Mouse (Mus musculus): ENCODE results near the gene Il2rb.

Il2rb gene

DNA sequence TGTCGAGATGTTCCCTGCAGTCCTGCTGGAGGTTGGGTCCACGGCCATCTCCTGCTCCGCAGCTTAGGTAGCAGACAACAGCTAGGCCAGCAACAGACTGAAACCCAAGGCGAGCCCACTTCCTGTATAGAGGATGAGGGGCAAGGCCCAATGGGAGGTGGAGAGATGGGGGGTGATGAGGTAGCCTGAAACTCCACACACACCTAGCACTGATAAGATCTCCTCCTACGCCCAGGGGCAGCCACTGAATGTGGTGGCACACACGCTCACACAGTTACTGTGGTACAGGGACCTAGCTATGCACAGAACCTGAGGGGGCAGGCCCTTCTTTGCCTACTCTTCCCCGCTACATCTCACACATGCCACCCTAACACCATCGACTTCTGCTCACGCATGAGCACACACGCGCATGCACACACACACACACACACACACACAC is at the start of gene Il2rb:
Il2rb (minus strand) TSS at position 304 of the 439 bp plus-strand sequence.
- in situ Hi-C loops (cut with MboI; ENCODE audit: low pct_unique_long_range_greater_than_20kb in 1 of 2, low sequenced_read_pairs in 2 of 2, unreplicated experiment in 1 of 2): no loop called here

DNA sequence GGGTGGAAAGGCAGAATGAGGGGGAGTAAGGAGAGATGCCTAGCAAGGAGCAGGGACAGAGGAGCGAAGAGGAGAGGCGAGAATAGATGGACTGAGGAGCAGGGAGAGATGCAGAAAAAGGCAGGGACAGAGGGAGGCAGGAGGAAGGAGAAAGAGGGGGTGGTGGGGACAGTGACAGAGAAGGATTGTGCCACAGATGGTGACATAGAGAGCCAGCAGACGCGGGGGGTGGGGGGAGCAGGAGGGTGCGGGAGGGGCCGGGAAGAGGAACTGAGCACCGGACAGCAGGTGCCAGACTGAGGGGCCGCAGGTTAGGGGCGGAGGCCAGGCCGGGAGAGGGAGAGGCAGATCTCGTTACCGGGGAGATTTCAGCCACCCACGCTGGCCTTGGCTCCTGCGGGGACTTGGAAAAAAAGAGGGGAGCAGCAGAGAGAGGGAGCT is 49.5 kb upstream of the Il2rb start, which contains the start of gene Sstr3:
Sstr3 (minus strand) TSS at position 125 of the 441 bp plus-strand sequence.
- in situ Hi-C loops (cut with MboI; ENCODE audit: low pct_unique_long_range_greater_than_20kb in 1 of 2, low sequenced_read_pairs in 2 of 2, unreplicated experiment in 1 of 2): loop anchor here in 1 of 2 experiments (5.0 kb wide), 1 partner anchor 43 kb away; no protein-coding TSS in a partner anchor

- in situ Hi-C loops (cut with MboI; ENCODE audit: low pct_unique_long_range_greater_than_20kb in 1 of 2, low sequenced_read_pairs in 2 of 2, unreplicated experiment in 1 of 2): no loop called here
Measured at GRCm38 (mm10) chr15:78544041-78544440, 49.0 kb upstream of the Il2rb start.

- in situ Hi-C loops (cut with MboI; ENCODE audit: low pct_unique_long_range_greater_than_20kb in 1 of 2, low sequenced_read_pairs in 2 of 2, unreplicated experiment in 1 of 2): no loop called here
Measured at GRCm38 (mm10) chr15:78542767-78543303, 47.8 kb upstream of the Il2rb start.

- in situ Hi-C loops (cut with MboI; ENCODE audit: low pct_unique_long_range_greater_than_20kb in 1 of 2, low sequenced_read_pairs in 2 of 2, unreplicated experiment in 1 of 2): no loop called here
Measured at GRCm38 (mm10) chr15:78542098-78542766, 47.2 kb upstream of the Il2rb start.

DNA sequence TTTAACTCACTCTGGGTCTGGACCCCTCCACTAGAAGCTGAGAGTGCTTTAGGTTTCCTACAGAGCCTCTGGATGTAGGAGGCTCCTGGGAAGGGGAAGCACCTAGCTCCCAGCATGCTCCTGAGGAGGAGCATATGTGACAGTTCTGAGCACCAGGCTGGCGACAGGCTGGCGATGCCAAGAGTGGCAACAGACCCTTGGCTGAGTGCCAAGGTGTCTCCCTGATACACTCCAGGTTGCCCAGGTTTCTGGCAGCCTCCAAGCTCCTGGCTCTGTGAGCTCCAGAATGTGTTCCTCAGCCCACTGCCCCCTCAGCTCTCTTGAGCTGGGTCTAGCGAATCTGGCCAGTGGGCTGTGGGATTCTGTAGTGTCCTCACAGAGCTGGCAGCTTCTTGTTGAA is 46.5 kb upstream of the Il2rb start:
- in situ Hi-C loops (cut with MboI; ENCODE audit: low pct_unique_long_range_greater_than_20kb in 1 of 2, low sequenced_read_pairs in 2 of 2, unreplicated experiment in 1 of 2): no loop called here

DNA sequence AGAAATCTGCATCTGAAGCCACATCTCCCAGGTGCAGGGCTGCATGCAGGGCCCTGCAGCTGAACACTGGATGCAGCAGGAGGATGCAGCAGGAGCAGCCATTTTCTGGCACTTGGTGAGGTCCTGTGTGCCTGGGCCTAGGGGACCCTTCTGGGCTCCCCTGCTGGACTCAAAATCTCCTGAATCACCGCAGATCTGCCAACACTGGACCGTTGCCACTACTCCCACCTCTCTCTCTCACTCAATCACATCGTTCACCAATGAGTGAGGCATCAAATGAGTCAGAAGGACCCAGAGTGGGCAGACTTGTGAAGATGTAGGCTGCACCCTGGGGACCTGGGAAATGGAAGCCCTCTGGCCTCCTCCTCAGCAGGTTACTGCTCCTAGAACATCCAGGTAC is 46.0 kb upstream of the Il2rb start:
- in situ Hi-C loops (cut with MboI; ENCODE audit: low pct_unique_long_range_greater_than_20kb in 1 of 2, low sequenced_read_pairs in 2 of 2, unreplicated experiment in 1 of 2): no loop called here

GRCm38 (mm10) chr15:78535723-78536421 is 40.8 kb upstream of the Il2rb start:
- in situ Hi-C loops (cut with MboI; ENCODE audit: low pct_unique_long_range_greater_than_20kb in 1 of 2, low sequenced_read_pairs in 2 of 2, unreplicated experiment in 1 of 2): loop anchor here in 1 of 2 experiments (5.0 kb wide), 1 partner anchor 184 kb away; no protein-coding TSS in a partner anchor

GRCm38 (mm10) chr15:78533346-78533835 is 38.3 kb upstream of the Il2rb start:
- in situ Hi-C loops (cut with MboI; ENCODE audit: low pct_unique_long_range_greater_than_20kb in 1 of 2, low sequenced_read_pairs in 2 of 2, unreplicated experiment in 1 of 2): no loop called here

GRCm38 (mm10) chr15:78532566-78533345 is 37.7 kb upstream of the Il2rb start:
- in situ Hi-C loops (cut with MboI; ENCODE audit: low pct_unique_long_range_greater_than_20kb in 1 of 2, low sequenced_read_pairs in 2 of 2, unreplicated experiment in 1 of 2): no loop called here

DNA sequence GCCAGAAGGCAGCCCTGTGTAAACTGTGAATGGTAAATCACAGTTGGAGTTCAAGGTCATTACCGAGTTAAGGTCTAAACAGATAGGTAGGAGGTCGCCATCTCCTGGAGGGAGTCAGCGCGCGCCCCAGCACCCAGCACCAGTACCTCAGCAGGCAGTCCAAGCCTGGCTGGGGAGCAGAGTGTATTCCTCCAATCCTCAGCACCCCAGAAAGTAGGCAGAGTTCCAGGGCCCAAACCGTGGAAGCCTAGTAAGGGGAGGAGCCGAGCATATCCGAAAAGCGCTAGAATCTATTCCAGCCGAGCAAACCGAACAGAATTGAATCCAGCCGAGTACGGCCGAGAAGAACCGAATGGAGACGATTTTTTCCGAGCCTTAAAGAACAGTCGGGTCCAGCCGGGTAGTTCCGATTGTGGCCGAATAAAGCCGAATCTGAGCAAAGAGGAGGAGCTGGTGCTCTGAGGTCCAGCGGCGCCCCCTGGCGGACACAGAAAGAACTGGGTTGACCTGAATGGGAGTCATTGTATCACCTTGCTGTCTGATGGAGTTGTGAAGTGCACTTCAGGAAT is 36.9 kb upstream of the Il2rb start:
- in situ Hi-C loops (cut with MboI; ENCODE audit: low pct_unique_long_range_greater_than_20kb in 1 of 2, low sequenced_read_pairs in 2 of 2, unreplicated experiment in 1 of 2): no loop called here

DNA sequence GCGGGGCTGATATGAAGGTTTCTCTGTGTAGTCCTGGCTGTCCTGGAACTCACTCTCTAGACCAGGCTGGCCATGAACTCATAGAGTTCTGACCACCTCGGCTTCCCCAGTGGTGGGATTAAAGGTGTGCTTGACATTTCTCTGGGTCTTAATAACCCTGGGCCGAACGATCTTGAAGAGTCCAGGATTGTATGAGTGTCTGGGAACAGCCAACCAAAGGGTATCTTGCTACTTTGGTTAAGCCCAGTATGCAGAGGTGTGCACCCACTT is 36.3 kb upstream of the Il2rb start:
- in situ Hi-C loops (cut with MboI; ENCODE audit: low pct_unique_long_range_greater_than_20kb in 1 of 2, low sequenced_read_pairs in 2 of 2, unreplicated experiment in 1 of 2): no loop called here

DNA sequence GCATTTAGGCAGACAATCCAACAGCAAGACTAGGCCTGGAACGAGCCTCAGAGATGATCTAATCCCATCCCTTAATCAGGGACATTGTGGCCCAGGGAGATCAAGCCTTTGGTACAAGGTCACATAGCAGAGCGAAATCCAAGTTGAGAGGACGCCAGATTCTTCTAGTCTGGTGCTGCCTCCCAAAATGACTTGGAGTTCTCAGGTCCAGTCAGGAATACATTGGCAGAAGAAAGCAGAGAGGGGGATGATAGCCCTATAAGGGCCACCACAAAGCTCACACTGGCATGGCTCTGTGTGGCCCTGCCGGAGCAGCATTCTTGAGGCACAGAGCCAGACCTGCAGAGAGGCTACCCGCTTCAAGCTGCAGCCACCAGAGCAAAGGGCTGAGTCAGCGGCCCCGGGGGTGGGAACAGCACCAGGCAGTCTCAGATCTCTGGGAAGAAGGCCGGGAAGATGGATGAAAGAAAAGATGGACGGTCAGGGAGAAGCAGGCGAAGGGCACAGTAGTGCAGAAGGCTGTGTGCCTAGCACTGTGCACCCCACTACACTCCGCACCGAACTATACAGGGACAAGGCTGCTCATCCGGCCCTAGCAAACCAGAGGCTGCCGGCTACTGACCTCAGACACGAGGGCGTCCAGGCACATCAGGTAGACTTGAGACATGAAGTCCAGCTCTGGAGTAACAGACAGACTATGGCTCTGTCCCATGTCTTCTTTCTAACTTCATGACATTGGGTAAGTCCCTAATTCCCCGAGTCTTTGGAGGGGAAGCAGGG is 35.8 kb upstream of the Il2rb start, which contains the start of gene C1qtnf6:
C1qtnf6 (minus strand) TSS at position 746 of the 780 bp plus-strand sequence.
- in situ Hi-C loops (cut with MboI; ENCODE audit: low pct_unique_long_range_greater_than_20kb in 1 of 2, low sequenced_read_pairs in 2 of 2, unreplicated experiment in 1 of 2): no loop called here

DNA sequence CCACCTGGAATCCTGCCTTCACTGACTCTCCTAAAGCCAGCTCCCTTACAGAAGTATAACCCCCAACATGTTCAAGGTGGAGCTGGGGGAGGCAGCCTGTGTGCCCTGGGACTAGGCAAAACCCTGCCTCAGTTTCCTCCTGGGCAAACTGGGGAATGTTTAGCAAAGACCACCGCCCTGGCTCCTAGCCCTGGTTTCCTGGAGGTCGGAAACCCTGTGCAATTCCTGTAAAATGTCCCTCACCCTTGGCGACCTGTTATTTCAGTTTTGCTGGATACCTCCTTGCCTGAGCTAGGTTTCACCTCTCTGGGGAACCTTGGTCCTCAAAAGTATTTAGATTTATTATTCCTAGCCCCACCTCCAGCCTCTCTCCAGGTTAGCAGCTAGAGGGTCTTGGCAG is 35.1 kb upstream of the Il2rb start:
- in situ Hi-C loops (cut with MboI; ENCODE audit: low pct_unique_long_range_greater_than_20kb in 1 of 2, low sequenced_read_pairs in 2 of 2, unreplicated experiment in 1 of 2): no loop called here

GRCm38 (mm10) chr15:78529428-78529990 is 34.4 kb upstream of the Il2rb start:
- in situ Hi-C loops (cut with MboI; ENCODE audit: low pct_unique_long_range_greater_than_20kb in 1 of 2, low sequenced_read_pairs in 2 of 2, unreplicated experiment in 1 of 2): no loop called here

DNA sequence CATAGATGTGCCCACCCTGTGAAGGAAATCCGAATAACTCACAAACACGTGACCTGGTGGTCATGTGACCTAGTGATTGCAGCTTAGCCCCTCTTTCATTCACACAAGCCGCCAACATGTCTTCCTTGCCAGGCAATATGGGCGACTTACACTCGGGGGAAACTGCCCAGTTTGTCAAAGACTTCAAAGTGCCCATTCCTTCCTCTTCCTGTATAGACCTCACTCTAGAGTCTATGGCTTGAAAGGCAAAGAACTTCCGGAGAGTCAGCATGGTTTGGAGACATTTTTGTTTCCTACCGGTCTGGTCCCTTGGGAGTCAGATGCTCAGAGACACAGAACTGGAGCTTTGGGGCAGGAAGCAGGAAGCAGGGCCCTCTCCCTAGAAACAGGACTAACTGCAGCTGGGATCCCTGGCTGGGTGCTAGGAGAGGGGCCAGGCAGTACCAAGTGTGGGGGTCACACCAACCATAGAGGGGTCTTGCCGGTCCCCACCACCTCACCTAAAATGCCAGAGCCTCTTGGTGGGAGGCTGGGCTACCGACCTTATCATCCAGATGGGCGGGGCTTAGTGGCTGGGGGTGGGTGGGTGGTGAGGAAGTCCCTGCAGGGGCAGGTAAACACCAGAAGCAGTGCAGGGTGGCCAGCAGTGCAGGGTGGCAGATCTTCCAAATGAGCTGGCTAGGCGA is 33.8 kb upstream of the Il2rb start:
- in situ Hi-C loops (cut with MboI; ENCODE audit: low pct_unique_long_range_greater_than_20kb in 1 of 2, low sequenced_read_pairs in 2 of 2, unreplicated experiment in 1 of 2): no loop called here

DNA sequence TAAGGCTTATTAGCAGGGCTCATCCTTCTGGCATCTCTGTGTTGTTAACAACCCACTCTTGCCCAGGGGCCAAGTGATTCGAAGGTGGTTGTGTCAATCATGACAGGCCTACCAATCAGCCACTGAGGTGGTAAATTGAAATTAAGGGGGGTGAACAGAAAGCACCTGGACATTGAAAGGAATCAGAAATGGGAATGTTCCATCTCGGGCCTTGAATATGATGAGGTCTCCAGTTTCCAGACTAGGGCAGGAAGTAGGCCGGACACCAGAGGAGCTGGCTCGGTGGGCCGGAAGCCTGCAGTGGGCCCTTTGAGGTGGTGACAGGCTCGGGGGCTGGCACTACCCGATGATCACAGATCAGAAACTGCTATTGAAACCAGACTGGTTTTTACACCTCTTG is 32.9 kb upstream of the Il2rb start:
- in situ Hi-C loops (cut with MboI; ENCODE audit: low pct_unique_long_range_greater_than_20kb in 1 of 2, low sequenced_read_pairs in 2 of 2, unreplicated experiment in 1 of 2): no loop called here

Measured in mouse embryonic stem cell (cell line).